Mouse (Mus musculus): ENCODE data around the gene Oxnad1. TPM values are rescaled to one million over a fixed set of nuclear protein-coding genes. Genes with fewer than 3 reads are reported as not detected.

The Oxnad1 gene
- 27.2 and 32.9 TPM in 2 replicates for polyA plus RNA-seq (2014; fragmentation: Nextera tagmentation; extraction: Ambion mirVana)

DNA sequence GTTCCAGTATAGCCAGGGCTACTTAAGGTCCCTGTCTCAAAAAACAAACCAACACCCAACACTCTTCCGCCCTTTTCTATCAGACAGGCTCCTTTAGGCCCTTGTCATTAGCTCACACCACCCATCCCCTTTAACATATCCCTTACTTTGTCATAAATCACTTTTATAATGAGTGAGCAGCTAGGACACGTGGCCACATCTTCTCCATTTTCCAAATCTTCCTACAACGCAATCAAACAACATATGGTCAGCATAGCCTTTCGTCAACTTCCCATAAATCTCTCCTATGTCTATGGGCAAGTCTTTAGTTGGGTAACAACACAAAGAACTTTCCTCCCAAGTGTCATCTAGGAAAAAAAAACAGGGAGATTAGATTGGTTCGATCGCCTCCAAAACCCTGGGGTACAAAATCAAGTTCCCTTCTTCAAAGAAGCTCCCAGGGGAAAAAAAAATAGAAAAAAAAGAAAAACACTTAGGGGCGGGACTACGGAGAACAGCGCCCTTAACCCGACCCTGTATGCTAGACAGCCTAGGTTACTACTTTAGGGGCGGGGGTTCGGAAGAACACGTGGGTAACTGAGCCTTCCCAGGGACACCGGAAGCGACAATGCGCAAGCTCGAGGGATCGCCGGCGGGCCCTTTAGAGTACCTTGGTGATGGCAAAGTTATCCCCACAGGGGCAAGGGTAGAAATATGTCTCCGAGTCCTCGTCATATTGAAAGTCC, at the start of gene Oxnad1:
Gene Oxnad1, plus strand, starts transcription at position 614 of the 725 bp plus-strand sequence.
- Histone ChIP-seq H3K27ac (ENCODE audit: low read depth, low read length) (peak within 1 kb of the TSS; percentile 93), H3K4me3 (ENCODE audit: low read depth, low read length) (peak within 1 kb of the TSS; percentile 74), H3K4me1 (replicated peaks; ENCODE audit: control insufficient read depth, insufficient read depth, low read length) (peaks cover 7% of the 10 kb centered on the region), H3K36me3 (ENCODE audit: control insufficient read depth, insufficient read depth, low read length) (peaks cover 16% of the 10 kb centered on the region), H3K9ac (ENCODE audit: low read depth, low read length) (peak within 1 kb of the TSS; percentile 83), H3K9me3 (ENCODE audit: control insufficient read depth, low read length) (no peaks in the 10 kb centered on the region), H3K27me3 (replicated peaks; ENCODE audit: control insufficient read depth, insufficient read depth, low read length) (no peaks in the 10 kb centered on the region), H3K4me2 (peak within 1 kb of the TSS; percentile 91)
- ATAC-seq (replicated peaks; ENCODE audit: low FRiP score): peak; percentile 92
- no peak for DNase-seq (ENCODE audit: low spot score)
- 2% methylated on average over 22 of the region's 22 CpGs for WGBS

- Histone ChIP-seq H3K4me1 (replicated peaks; ENCODE audit: control insufficient read depth, insufficient read depth, low read length) (peaks cover 2% of the 10 kb centered on the region; the same call in 1 of the 2 replicates), H3K27me3 (replicated peaks; ENCODE audit: control insufficient read depth, insufficient read depth, low read length) (no peaks in the 10 kb centered on the region), H3K36me3 (ENCODE audit: control insufficient read depth, insufficient read depth, low read length) (no peaks in the 10 kb centered on the region), H3K27ac (ENCODE audit: low read depth, low read length) (no peak overlapping the region), H3K9ac (ENCODE audit: low read depth, low read length) (no peak overlapping the region), H3K9me3 (ENCODE audit: control insufficient read depth, low read length) (no peaks in the 10 kb centered on the region), H3K4me3 (ENCODE audit: low read depth, low read length) (no peak overlapping the region), H3K4me2 (no peak overlapping the region)
- no peak for DNase-seq (ENCODE audit: low spot score)
- 83% methylated on average over 5 of the region's 5 CpGs for WGBS
- no peak for ATAC-seq (replicated peaks; ENCODE audit: low FRiP score)
These were observed 48.7 kb upstream of the Oxnad1 start for GRCm38 (mm10) chr14:32036482-32036881.

DNA sequence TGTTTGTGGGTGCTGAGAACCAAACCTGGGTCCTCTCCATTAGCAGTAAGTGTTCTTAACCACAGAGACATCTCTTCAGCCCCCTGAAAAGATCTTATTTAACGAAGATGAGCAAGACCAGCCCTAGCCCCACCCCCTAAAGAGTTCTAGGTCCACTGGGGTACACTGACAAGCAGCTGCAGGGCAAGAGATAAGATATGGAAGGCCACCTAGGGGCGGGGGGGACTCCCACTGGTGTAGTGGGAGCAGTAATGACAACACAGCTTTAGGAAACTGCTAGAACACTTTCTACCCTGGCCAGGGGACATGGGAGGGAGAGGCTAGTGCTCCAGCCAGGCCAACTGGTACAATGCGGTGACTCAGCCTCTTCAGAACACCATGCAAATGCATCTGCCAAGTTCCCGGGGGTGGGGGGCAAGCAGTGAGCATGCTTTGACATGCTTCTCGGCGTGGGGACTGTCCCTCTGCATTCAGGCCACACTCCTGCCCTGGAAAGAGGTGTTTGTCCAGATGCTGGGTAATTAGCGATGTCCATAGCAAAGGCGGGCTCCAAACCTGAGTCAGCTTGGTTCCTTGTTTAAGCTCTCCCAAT, 47.4 kb upstream of the Oxnad1 start:
- WGBS: 72% methylated on average over 8 of the region's 8 CpGs
- ATAC-seq (replicated peaks; ENCODE audit: low FRiP score) (peak; percentile 93), DNase-seq (ENCODE audit: low spot score) (no peak)
- Histone ChIP-seq H3K4me2 (no peak overlapping the region), H3K27me3 (replicated peaks; ENCODE audit: control insufficient read depth, insufficient read depth, low read length) (no peaks in the 10 kb centered on the region), H3K36me3 (ENCODE audit: control insufficient read depth, insufficient read depth, low read length) (no peaks in the 10 kb centered on the region), H3K27ac (ENCODE audit: low read depth, low read length) (no peak overlapping the region; the same call in 1 of the 2 replicates), H3K4me3 (ENCODE audit: low read depth, low read length) (no peak overlapping the region), H3K4me1 (replicated peaks; ENCODE audit: control insufficient read depth, insufficient read depth, low read length) (peaks cover 2% of the 10 kb centered on the region; the same call in 1 of the 2 replicates), H3K9ac (ENCODE audit: low read depth, low read length) (no peak overlapping the region), H3K9me3 (ENCODE audit: control insufficient read depth, low read length) (no peaks in the 10 kb centered on the region)

DNA sequence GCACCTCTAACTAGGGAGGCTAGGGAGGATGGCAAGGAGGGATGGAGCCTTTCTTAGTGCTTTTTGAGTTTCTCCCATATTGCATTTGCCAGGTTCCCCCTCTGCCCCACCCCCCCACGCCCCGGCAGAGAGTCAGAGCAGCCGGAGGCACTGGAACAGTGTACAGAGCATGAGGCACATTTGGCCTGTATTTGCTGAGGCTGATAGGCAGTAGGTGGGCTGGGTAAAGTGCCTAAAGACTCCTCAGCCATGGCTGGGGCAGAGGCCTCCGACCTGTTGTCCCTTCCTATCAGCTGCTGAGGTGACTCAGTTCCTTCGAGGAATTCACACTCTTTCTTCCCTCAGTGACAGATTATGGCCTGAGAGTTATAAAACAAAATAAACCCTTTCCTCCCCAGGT, 43.1 kb upstream of the Oxnad1 start:
- no peaks in the 10 kb centered on the region for H3K36me3 ChIP-seq (ENCODE audit: control insufficient read depth, insufficient read depth, low read length)
- DNase-seq (ENCODE audit: low spot score) (no peak), ATAC-seq (replicated peaks; ENCODE audit: low FRiP score) (no peak)
- H3K4me3 ChIP-seq (ENCODE audit: low read depth, low read length): no peak overlapping the region
- peaks cover 2% of the 10 kb centered on the region; the same call in 1 of the 2 replicates for H3K4me1 ChIP-seq (replicated peaks; ENCODE audit: control insufficient read depth, insufficient read depth, low read length)
- WGBS: 48% methylated on average over 5 of the region's 5 CpGs
- H3K9me3 ChIP-seq (ENCODE audit: control insufficient read depth, low read length): no peaks in the 10 kb centered on the region
- H3K9ac ChIP-seq (ENCODE audit: low read depth, low read length): no peak overlapping the region
- no peak overlapping the region for H3K4me2 ChIP-seq
- H3K27me3 ChIP-seq (replicated peaks; ENCODE audit: control insufficient read depth, insufficient read depth, low read length): no peaks in the 10 kb centered on the region
- no peak overlapping the region for H3K27ac ChIP-seq (ENCODE audit: low read depth, low read length)

DNA sequence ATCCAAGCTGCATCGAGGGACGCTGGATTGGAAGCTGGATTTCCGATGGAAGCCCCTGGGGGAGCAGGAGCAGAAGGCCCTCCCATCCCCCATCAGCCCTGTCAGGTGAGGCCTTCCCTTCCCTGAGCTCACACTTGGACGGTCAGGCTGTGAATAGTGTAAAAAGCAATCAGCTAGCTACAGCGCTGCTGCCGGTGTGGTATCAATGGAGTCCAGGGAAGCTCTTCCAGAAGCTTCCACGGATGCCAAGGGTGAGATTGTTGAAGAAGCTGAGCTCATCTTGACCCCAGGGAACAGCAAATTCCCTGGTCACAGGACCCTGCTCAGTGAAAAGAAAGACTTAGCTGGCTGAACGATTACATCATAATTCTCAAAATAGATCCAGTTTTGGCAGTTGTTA, 38.8 kb upstream of the Oxnad1 start:
- no peak overlapping the region for H3K4me3 ChIP-seq (ENCODE audit: low read depth, low read length)
- DNase-seq (ENCODE audit: low spot score) (no peak), ATAC-seq (replicated peaks; ENCODE audit: low FRiP score) (no peak)
- no peak overlapping the region for H3K4me2 ChIP-seq
- H3K9me3 ChIP-seq (ENCODE audit: control insufficient read depth, low read length): no peaks in the 10 kb centered on the region
- no peaks in the 10 kb centered on the region for H3K36me3 ChIP-seq (ENCODE audit: control insufficient read depth, insufficient read depth, low read length)
- WGBS: 79% methylated on average over 8 of the region's 8 CpGs
- no peak overlapping the region for H3K9ac ChIP-seq (ENCODE audit: low read depth, low read length)
- no peak overlapping the region for H3K27ac ChIP-seq (ENCODE audit: low read depth, low read length)
- H3K27me3 ChIP-seq (replicated peaks; ENCODE audit: control insufficient read depth, insufficient read depth, low read length): no peaks in the 10 kb centered on the region
- no peaks in the 10 kb centered on the region for H3K4me1 ChIP-seq (replicated peaks; ENCODE audit: control insufficient read depth, insufficient read depth, low read length)

GRCm38 (mm10) chr14:32050171-32050570, 35.0 kb upstream of the Oxnad1 start:
- Histone ChIP-seq H3K4me1 (replicated peaks; ENCODE audit: control insufficient read depth, insufficient read depth, low read length) (peaks cover 3% of the 10 kb centered on the region), H3K36me3 (ENCODE audit: control insufficient read depth, insufficient read depth, low read length) (no peaks in the 10 kb centered on the region), H3K27ac (ENCODE audit: low read depth, low read length) (no peak overlapping the region), H3K9me3 (ENCODE audit: control insufficient read depth, low read length) (no peaks in the 10 kb centered on the region), H3K27me3 (replicated peaks; ENCODE audit: control insufficient read depth, insufficient read depth, low read length) (no peaks in the 10 kb centered on the region), H3K9ac (ENCODE audit: low read depth, low read length) (no peak overlapping the region), H3K4me2 (no peak overlapping the region), H3K4me3 (ENCODE audit: low read depth, low read length) (no peak overlapping the region)
- DNase-seq (ENCODE audit: low spot score) (no peak), ATAC-seq (replicated peaks; ENCODE audit: low FRiP score) (no peak)
- 60% methylated on average over 6 of the region's 6 CpGs for WGBS

- WGBS: 48% methylated on average over 5 of the region's 5 CpGs
- no peak overlapping the region for H3K4me3 ChIP-seq (ENCODE audit: low read depth, low read length)
- H3K27me3 ChIP-seq (replicated peaks; ENCODE audit: control insufficient read depth, insufficient read depth, low read length): no peaks in the 10 kb centered on the region
- no peaks in the 10 kb centered on the region for H3K9me3 ChIP-seq (ENCODE audit: control insufficient read depth, low read length)
- no peak overlapping the region for H3K27ac ChIP-seq (ENCODE audit: low read depth, low read length)
- no peak for DNase-seq (ENCODE audit: low spot score)
- no peak overlapping the region for H3K9ac ChIP-seq (ENCODE audit: low read depth, low read length)
- ATAC-seq (replicated peaks; ENCODE audit: low FRiP score): 0 out of 2 replicates have a peak, but pooled peaks have one; percentile 20
- H3K36me3 ChIP-seq (ENCODE audit: control insufficient read depth, insufficient read depth, low read length): no peaks in the 10 kb centered on the region
- H3K4me1 ChIP-seq (replicated peaks; ENCODE audit: control insufficient read depth, insufficient read depth, low read length): peaks cover 9% of the 10 kb centered on the region
- H3K4me2 ChIP-seq: no peak overlapping the region
These were observed 31.3 kb upstream of the Oxnad1 start for GRCm38 (mm10) chr14:32053895-32054294.

DNA sequence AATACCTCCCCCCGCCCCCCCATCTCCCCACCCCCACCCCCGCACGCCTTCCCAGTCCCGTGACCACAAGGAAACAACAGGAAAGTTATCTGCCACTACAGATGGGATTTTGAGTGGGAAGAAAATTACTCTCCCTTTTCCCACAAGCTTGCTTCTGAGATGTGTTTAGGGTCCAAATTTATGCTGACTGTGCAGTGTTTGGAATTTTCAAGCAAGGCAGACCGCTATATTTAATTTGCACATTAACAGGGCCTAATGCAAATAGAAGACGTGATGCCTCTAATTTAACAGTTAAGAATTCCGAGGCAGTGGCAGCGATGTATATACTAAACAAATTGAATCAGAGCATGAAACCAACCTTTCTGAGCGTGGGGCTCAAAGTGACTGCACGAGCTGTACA, 30.4 kb upstream of the Oxnad1 start:
- ATAC-seq (replicated peaks; ENCODE audit: low FRiP score): no peak
- 57% methylated on average over 10 of the region's 10 CpGs for WGBS

DNA sequence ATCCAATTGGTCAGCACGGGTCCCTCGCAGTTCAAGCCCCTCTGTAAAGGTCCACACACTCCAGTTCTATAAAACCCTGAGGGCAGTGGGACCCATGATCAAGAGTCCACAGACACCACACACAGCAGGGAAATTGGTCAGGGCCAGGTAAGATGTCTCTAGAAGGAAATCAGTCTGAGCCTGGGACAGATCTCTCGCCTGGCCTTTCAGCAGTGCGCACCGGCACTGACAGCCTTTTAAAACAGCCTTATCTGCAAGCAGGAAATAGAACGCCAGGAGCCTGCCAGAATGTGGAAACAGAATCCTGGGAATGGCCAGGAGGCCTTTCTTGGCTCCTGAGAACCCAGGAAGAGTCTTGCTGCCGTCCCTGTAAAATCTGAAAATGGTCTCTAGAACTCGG, 29.4 kb upstream of the Oxnad1 start:
- no peak for DNase-seq (ENCODE audit: low spot score)
- H3K36me3 ChIP-seq (ENCODE audit: control insufficient read depth, insufficient read depth, low read length): no peaks in the 10 kb centered on the region
- no peak overlapping the region for H3K27ac ChIP-seq (ENCODE audit: low read depth, low read length)
- no peak overlapping the region for H3K9ac ChIP-seq (ENCODE audit: low read depth, low read length)
- 58% methylated on average over 8 of the region's 8 CpGs for WGBS
- no peak overlapping the region for H3K4me3 ChIP-seq (ENCODE audit: low read depth, low read length)
- H3K4me2 ChIP-seq: no peak overlapping the region
- H3K4me1 ChIP-seq (replicated peaks; ENCODE audit: control insufficient read depth, insufficient read depth, low read length): peaks cover 9% of the 10 kb centered on the region
- no peak for ATAC-seq (replicated peaks; ENCODE audit: low FRiP score)
- no peaks in the 10 kb centered on the region for H3K9me3 ChIP-seq (ENCODE audit: control insufficient read depth, low read length)
- H3K27me3 ChIP-seq (replicated peaks; ENCODE audit: control insufficient read depth, insufficient read depth, low read length): no peaks in the 10 kb centered on the region

More for the DNA sequence above, 30.4 kb upstream of the Oxnad1 start:
- Histone ChIP-seq H3K27ac (ENCODE audit: low read depth, low read length) (no peak overlapping the region), H3K4me1 (replicated peaks; ENCODE audit: control insufficient read depth, insufficient read depth, low read length) (peaks cover 9% of the 10 kb centered on the region), H3K4me2 (no peak overlapping the region), H3K36me3 (ENCODE audit: control insufficient read depth, insufficient read depth, low read length) (no peaks in the 10 kb centered on the region), H3K27me3 (replicated peaks; ENCODE audit: control insufficient read depth, insufficient read depth, low read length) (no peaks in the 10 kb centered on the region), H3K9ac (ENCODE audit: low read depth, low read length) (no peak overlapping the region), H3K9me3 (ENCODE audit: control insufficient read depth, low read length) (no peaks in the 10 kb centered on the region), H3K4me3 (ENCODE audit: low read depth, low read length) (no peak overlapping the region)
- no peak for DNase-seq (ENCODE audit: low spot score)
